Mouse (Mus musculus) myocyte (in vitro differentiated cells): ENCODE measurements around the gene Tnni2. TPM values are rescaled to one million over a fixed set of nuclear protein-coding genes. Genes with fewer than 3 reads are reported as not detected.

Experiments used
- H3K27me3 ChIP-seq: one replicate; pipeline ENCODE4 v1.6.1; 2011; ENCODE audit not compliant: control insufficient read depth, insufficient read depth, insufficient read length
- H3K36me3 ChIP-seq: one replicate; pipeline ENCODE4 v1.6.1; 2011; ENCODE audit not compliant: control insufficient read depth, insufficient read depth
- H3K4me2 ChIP-seq: one replicate; pipeline ENCODE4 v1.6.1; 2011; ENCODE audit warnings: low read depth, control low read depth
- H3K4me3 ChIP-seq: one replicate; pipeline ENCODE4 v1.5.1; 2011; ENCODE audit warnings: mild to moderate bottlenecking, control low read depth, moderate library complexity
- H3K79me2 ChIP-seq: one replicate; pipeline ENCODE4 v1.6.1; 2011; ENCODE audit not compliant: control insufficient read depth, insufficient read depth
- H3ac ChIP-seq: one replicate; pipeline ENCODE4 v1.6.1; 2011; ENCODE audit not compliant: control insufficient read depth, insufficient read length
- CEBPB ChIP-seq: IDR thresholded peaks from 2 replicates; pipeline ENCODE4 v1.6.1; 2011; ENCODE audit warnings: mild to moderate bottlenecking, moderate library complexity; ENCODE audit not compliant: poor library complexity, insufficient read depth, severe bottlenecking
- E2F4 ChIP-seq: IDR thresholded peaks from one replicate; pipeline ENCODE4 v1.6.1; 2011; ENCODE audit warnings: mild to moderate bottlenecking, control low read depth, moderate library complexity; ENCODE audit not compliant: insufficient read depth
- MAX ChIP-seq: IDR thresholded peaks from one replicate; pipeline ENCODE4 v1.6.1; 2011; ENCODE audit warnings: low read depth, mild to moderate bottlenecking, control low read depth
- MYOD1 ChIP-seq, 3 experiments: IDR thresholded peaks; one replicate each; pipeline ENCODE4 v1.6.1; 2011; ENCODE audit warnings: control low read depth in 2 of 3, low read depth in 2 of 3, mild to moderate bottlenecking in 2 of 3, moderate library complexity in 1 of 3; ENCODE audit not compliant: insufficient read length in 2 of 3, control insufficient read depth in 1 of 3
- MYOG ChIP-seq, 3 experiments: IDR thresholded peaks; one replicate each; pipeline ENCODE4 v1.6.1; 2011; ENCODE audit warnings: control low read depth in 2 of 3, low read depth in 2 of 3, mild to moderate bottlenecking in 2 of 3; ENCODE audit not compliant: insufficient read length in 2 of 3, control insufficient read depth in 1 of 3, insufficient read depth in 1 of 3
- POLR2A ChIP-seq: IDR thresholded peaks from one replicate; pipeline ENCODE4 v1.6.1; 2011; ENCODE audit warnings: low read depth, mild to moderate bottlenecking, control low read depth, moderate library complexity; ENCODE audit not compliant: insufficient read length
- POLR2AphosphoS2 ChIP-seq: IDR thresholded peaks from one replicate; pipeline ENCODE4 v1.6.1; 2011; ENCODE audit warnings: low read depth, control low read depth; ENCODE audit not compliant: insufficient read length
- REST ChIP-seq: IDR thresholded peaks from one replicate; pipeline ENCODE4 v1.6.1; 2011; ENCODE audit warnings: mild to moderate bottlenecking, control low read depth, moderate library complexity; ENCODE audit not compliant: insufficient read depth, insufficient read length
- SRF ChIP-seq: IDR thresholded peaks from one replicate; pipeline ENCODE4 v1.6.1; 2011; ENCODE audit warnings: low read depth; ENCODE audit not compliant: control insufficient read depth, insufficient read length
- TCF12 ChIP-seq: IDR thresholded peaks from one replicate; pipeline ENCODE4 v1.6.1; 2011; ENCODE audit warnings: mild to moderate bottlenecking, control low read depth; ENCODE audit not compliant: poor library complexity, insufficient read depth, severe bottlenecking
- TCF3 ChIP-seq: IDR thresholded peaks from one replicate; pipeline ENCODE4 v1.6.1; 2011; ENCODE audit warnings: low read depth, control low read depth; ENCODE audit not compliant: insufficient read length
- USF1 ChIP-seq: IDR thresholded peaks from one replicate; pipeline ENCODE4 v1.6.1; 2011; ENCODE audit warnings: low read depth, mild to moderate bottlenecking, control low read depth, moderate library complexity
- polyA plus RNA-seq: library from polyadenylated mRNA; unstranded; fragments of >200 nt; fragmentation: generic; extraction: Trizol; gene quantifications from one replicate; pipeline ENCODE4 v1.2.1, GENCODE M21; 2012; ENCODE audit warnings: missing spikeins

Tnni2 gene
- polyA plus RNA-seq, 1 experiment, result 3,238 TPM

- Histone ChIP-seq H3ac (no peak overlapping the region), H3K4me3 (no peak overlapping the region), H3K27me3 (no peaks in the 10 kb centered on the region), H3K79me2 (no peaks in the 10 kb centered on the region), H3K36me3 (no peaks in the 10 kb centered on the region), H3K4me2 (no peak overlapping the region)
- TF ChIP-seq TCF3, result no peak
- no peak for TF ChIP-seq REST
- TF ChIP-seq SRF, result no peak
Observed at GRCm38 (mm10) chr7:142456806-142457205, 15.2 kb downstream of the Tnni2 start.

- Histone ChIP-seq H3K79me2 (no peaks in the 10 kb centered on the region), H3ac (no peak overlapping the region), H3K36me3 (no peaks in the 10 kb centered on the region), H3K27me3 (no peaks in the 10 kb centered on the region), H3K4me3 (no peak overlapping the region), H3K4me2 (peak overlapping the region; percentile 56)
- TF ChIP-seq POLR2A (no peak), MAX (no peak), TCF12 (no peak), CEBPB (no peak), MYOD1 (IDR thresholded peaks at IDR 0.05; ENCODE audit: control insufficient read depth in 1 of 3, insufficient read length in 2 of 3, low read depth in 2 of 3) (no peak), E2F4 (no peak), POLR2AphosphoS2 (no peak), USF1 (no peak), REST (no peak), MYOG (IDR thresholded peaks at IDR 0.05; ENCODE audit: control insufficient read depth in 1 of 3, insufficient read depth in 1 of 3, insufficient read length in 2 of 3, low read depth in 2 of 3) (no peak), TCF3 (no peak), SRF (no peak)
Observed at GRCm38 (mm10) chr7:142457227-142457811, 15.7 kb downstream of the Tnni2 start.

- no peaks in the 10 kb centered on the region for H3K36me3 ChIP-seq
- no peak overlapping the region for H3ac ChIP-seq
- no peaks in the 10 kb centered on the region for H3K27me3 ChIP-seq
- H3K4me3 ChIP-seq, result no peak overlapping the region
- TF ChIP-seq E2F4 (no peak), MYOG (IDR thresholded peaks at IDR 0.05; ENCODE audit: control insufficient read depth in 1 of 3, insufficient read depth in 1 of 3, insufficient read length in 2 of 3, low read depth in 2 of 3) (no peak), USF1 (no peak), CEBPB (0 out of 2 replicates have a peak, but pooled peaks have one; percentile 12), POLR2AphosphoS2 (no peak), TCF3 (no peak), TCF12 (no peak), SRF (peak; percentile 98)
- no peaks in the 10 kb centered on the region for H3K79me2 ChIP-seq
- peak overlapping the region; percentile 56 for H3K4me2 ChIP-seq
Observed at GRCm38 (mm10) chr7:142458026-142458425, 16.4 kb downstream of the Tnni2 start.

- no peak for TF ChIP-seq REST
- no peak for TF ChIP-seq SRF
- no peak for TF ChIP-seq CEBPB
- no peak for TF ChIP-seq MAX
- no peak for TF ChIP-seq TCF3
- TF ChIP-seq E2F4, result no peak
- no peak for TF ChIP-seq TCF12
- TF ChIP-seq POLR2A, result no peak
- TF ChIP-seq USF1, result no peak
- TF ChIP-seq POLR2AphosphoS2, result no peak
- TF ChIP-seq MYOD1 (IDR thresholded peaks at IDR 0.05; ENCODE audit: control insufficient read depth in 1 of 3, insufficient read length in 2 of 3, low read depth in 2 of 3), result no peak
- TF ChIP-seq MYOG (IDR thresholded peaks at IDR 0.05; ENCODE audit: control insufficient read depth in 1 of 3, insufficient read depth in 1 of 3, insufficient read length in 2 of 3, low read depth in 2 of 3), result no peak
- H3K4me2 ChIP-seq, result peak overlapping the region; percentile 43
- H3K79me2 ChIP-seq, result no peaks in the 10 kb centered on the region
- no peaks in the 10 kb centered on the region for H3K27me3 ChIP-seq
- no peak overlapping the region for H3ac ChIP-seq
- H3K4me3 ChIP-seq, result no peak overlapping the region
- no peaks in the 10 kb centered on the region for H3K36me3 ChIP-seq
Observed at GRCm38 (mm10) chr7:142458676-142459298, 17.2 kb downstream of the Tnni2 start.

- no peak for TF ChIP-seq SRF
- no peak for TF ChIP-seq USF1
- TF ChIP-seq MYOD1 (IDR thresholded peaks at IDR 0.05; ENCODE audit: control insufficient read depth in 1 of 3, insufficient read length in 2 of 3, low read depth in 2 of 3), result no peak
- no peak for TF ChIP-seq CEBPB
- TF ChIP-seq TCF3, result no peak
- TF ChIP-seq MAX, result no peak
- TF ChIP-seq E2F4, result no peak
- no peak for TF ChIP-seq POLR2A
- TF ChIP-seq POLR2AphosphoS2, result no peak
- TF ChIP-seq MYOG (IDR thresholded peaks at IDR 0.05; ENCODE audit: control insufficient read depth in 1 of 3, insufficient read depth in 1 of 3, insufficient read length in 2 of 3, low read depth in 2 of 3), result no peak
- no peak for TF ChIP-seq TCF12
- no peak for TF ChIP-seq REST
- Histone ChIP-seq H3K36me3 (no peaks in the 10 kb centered on the region), H3K79me2 (no peaks in the 10 kb centered on the region), H3K4me2 (no peak overlapping the region), H3K4me3 (no peak overlapping the region), H3K27me3 (no peaks in the 10 kb centered on the region), H3ac (no peak overlapping the region)
Observed at GRCm38 (mm10) chr7:142459299-142459691, 17.7 kb downstream of the Tnni2 start.
